Mouse (Mus musculus) spleen, adult 2 months (tissue): ENCODE measurements at regions not wholly inside any gene's neighbourhood (a gene's known extent, or its start where the extent isn't known, plus 50 kb on each side); places are given as distances from the start of the nearest gene placed in this dataset.

Source experiments
- DNase-seq, 2 experiments: peaks; one replicate each; pipeline versions ENCODE4 v3.0.0 to v3.0.0-alpha.2; 2012 to 2021; ENCODE audit warnings: low spot score in 2 of 2, low read depth in 1 of 2
- H3K27ac ChIP-seq: fragments of 200-500 bp; 2 replicates; pipeline ENCODE4 v1.5.1; 2012; ENCODE audit warnings: low read length, inconsistent platforms; ENCODE audit not compliant: insufficient read depth
- H3K27me3 ChIP-seq: fragments of 200-500 bp; 2 replicates; pipeline ENCODE4 v1.6.1; 2012; ENCODE audit warnings: mild to moderate bottlenecking, moderate library complexity, low read length, inconsistent platforms; ENCODE audit not compliant: control insufficient read depth, insufficient read depth
- H3K36me3 ChIP-seq: fragments of 200-500 bp; 2 replicates; pipeline ENCODE4 v1.6.1; 2012; ENCODE audit warnings: mild to moderate bottlenecking, low read length, inconsistent platforms; ENCODE audit not compliant: control insufficient read depth, insufficient read depth
- H3K4me1 ChIP-seq: fragments of 200-500 bp; 2 replicates; pipeline ENCODE4 v1.6.1; 2011; ENCODE audit warnings: inconsistent platforms; ENCODE audit not compliant: control insufficient read depth, insufficient read depth, insufficient read length
- H3K4me3 ChIP-seq: fragments of 200-500 bp; 2 replicates; pipeline ENCODE4 v1.5.1; 2011; ENCODE audit warnings: mild to moderate bottlenecking, inconsistent platforms; ENCODE audit not compliant: insufficient read depth, insufficient read length; ENCODE audit errors: extremely low read depth
- CTCF ChIP-seq: fragments of 200-500 bp; IDR thresholded peaks from 2 replicates; pipeline ENCODE4 v1.5.1; 2011; ENCODE audit warnings: mild to moderate bottlenecking, inconsistent platforms; ENCODE audit not compliant: insufficient read depth, insufficient read length, insufficient replicate concordance; ENCODE audit errors: extremely low read depth
- POLR2A ChIP-seq: fragments of 200-500 bp; IDR thresholded peaks from 2 replicates; pipeline ENCODE4 v1.6.1; 2011; ENCODE audit warnings: low read depth, low read length, inconsistent platforms
- WGBS: fragments of 180-500 bp; shearing (Covaris S2); methylation state at CpG from one replicate; pipeline ENCODE4 v1.1.7; 2018; 5-methylcytosine and 5-hydroxymethylcytosine counted together

GRCm38 (mm10) chr6:26779551-26779950 lies 970.5 kb upstream of the Pot1a start:
- no peak for TF ChIP-seq CTCF
- no peak for TF ChIP-seq POLR2A
- H3K36me3 ChIP-seq = no peaks in the 10 kb centered on the region
- no peaks in the 10 kb centered on the region for H3K27me3 ChIP-seq
- no peaks in the 10 kb centered on the region for H3K4me1 ChIP-seq
- H3K27ac ChIP-seq = no peak overlapping the region
- WGBS = 74% methylated on average over 3 of the region's 3 CpGs
- H3K4me3 ChIP-seq = no peak overlapping the region
- DNase-seq = no peak

- no peak for DNase-seq
- TF ChIP-seq CTCF = no peak
- TF ChIP-seq POLR2A = no peak
Measured at GRCm38 (mm10) chr6:26776636-26777035, 967.6 kb upstream of the Pot1a start.

GRCm38 (mm10) chr6:26766846-26767245 lies 957.8 kb upstream of the Pot1a start:
- DNase-seq = no peak
- H3K4me1 ChIP-seq = peaks cover 2% of the 10 kb centered on the region
- H3K36me3 ChIP-seq = no peaks in the 10 kb centered on the region
- 13% methylated on average over 2 of the region's 2 CpGs for WGBS
- no peak overlapping the region for H3K27ac ChIP-seq
- H3K27me3 ChIP-seq = no peaks in the 10 kb centered on the region
- no peak overlapping the region for H3K4me3 ChIP-seq
- TF ChIP-seq CTCF (no peak), POLR2A (no peak)

More at GRCm38 (mm10) chr6:26776636-26777035, 967.6 kb upstream of the Pot1a start:
- Histone ChIP-seq H3K4me1 (no peaks in the 10 kb centered on the region), H3K36me3 (no peaks in the 10 kb centered on the region), H3K27ac (no peak overlapping the region), H3K4me3 (no peak overlapping the region), H3K27me3 (no peaks in the 10 kb centered on the region)
- 55% methylated on average over 1 of the region's 1 CpGs for WGBS

- TF ChIP-seq CTCF (no peak), POLR2A (no peak)
- WGBS = 21% methylated on average over 1 of the region's 1 CpGs
- H3K27ac ChIP-seq = no peak overlapping the region
- no peaks in the 10 kb centered on the region for H3K36me3 ChIP-seq
- H3K4me1 ChIP-seq = peaks cover 2% of the 10 kb centered on the region
- H3K27me3 ChIP-seq = no peaks in the 10 kb centered on the region
- DNase-seq = peak in 1 of 2 experiments; percentile 21
- H3K4me3 ChIP-seq = no peak overlapping the region
Measured at GRCm38 (mm10) chr6:26764727-26765126, 955.7 kb upstream of the Pot1a start.

- H3K4me3 ChIP-seq = no peak overlapping the region
- no peak overlapping the region for H3K27ac ChIP-seq
- DNase-seq = no peak
- 90% methylated on average over 2 of the region's 2 CpGs for WGBS
- H3K36me3 ChIP-seq = no peaks in the 10 kb centered on the region
- no peak for TF ChIP-seq CTCF
- no peak for TF ChIP-seq POLR2A
- H3K4me1 ChIP-seq = peaks cover under 1% of the 10 kb centered on the region
- no peaks in the 10 kb centered on the region for H3K27me3 ChIP-seq
Measured at GRCm38 (mm10) chr6:26761551-26761950, 952.5 kb upstream of the Pot1a start.
